Mouse (Mus musculus) kidney, postnatal 0 days (tissue): Measurements from ENCODE around the gene R3hcc1l. TPM values are rescaled to one million over a fixed set of nuclear protein-coding genes. Genes with fewer than 3 reads are reported as not detected.

Source experiments
- ATAC-seq: fragments of 200-750 bp; cut with Nextera tagmentation; replicated peaks from 2 replicates; pipeline ENCODE4 v1.8.0; 2017; ENCODE audit warnings: low read depth, moderate number of reproducible peaks, moderate TSS enrichment, moderate library complexity; ENCODE audit not compliant: low FRiP score
- DNase-seq: peaks from one replicate; pipeline ENCODE4 v3.0.0-alpha.2; 2016; ENCODE audit warnings: low spot score
- H3K27ac ChIP-seq: fragments of 300-500 bp; sonication (generic); 2 replicates; pipeline ENCODE4 v1.5.1; 2014; ENCODE audit warnings: mild to moderate bottlenecking
- H3K27me3 ChIP-seq: fragments of 300-500 bp; sonication (generic); 2 replicates; pipeline ENCODE4 v1.6.1; 2014; ENCODE audit warnings: low read length, mixed read lengths; ENCODE audit not compliant: insufficient read depth
- H3K36me3 ChIP-seq: fragments of 300-500 bp; sonication (generic); 2 replicates; pipeline ENCODE4 v1.6.1; 2014; ENCODE audit warnings: low read length, mixed read lengths; ENCODE audit not compliant: insufficient read depth
- H3K4me1 ChIP-seq: fragments of 300-500 bp; sonication (generic); replicated peaks from 2 replicates; pipeline ENCODE4 v1.6.1; 2014; ENCODE audit warnings: antibody characterized with exemption, low read length, mixed read lengths; ENCODE audit not compliant: insufficient read depth
- H3K4me2 ChIP-seq: fragments of 300-500 bp; sonication (generic); 2 replicates; pipeline ENCODE4 v1.6.1; 2014; ENCODE audit warnings: mild to moderate bottlenecking, low read length, moderate library complexity, mixed read lengths
- H3K4me3 ChIP-seq: fragments of 300-500 bp; sonication (generic); replicated peaks from 2 replicates; pipeline ENCODE4 v1.5.1; 2014; ENCODE audit warnings: low read depth, low read length
- H3K9ac ChIP-seq: fragments of 300-500 bp; sonication (generic); 2 replicates; pipeline ENCODE4 v1.6.1; 2014; ENCODE audit warnings: low read depth, low read length
- H3K9me3 ChIP-seq: fragments of 300-500 bp; sonication (generic); replicated peaks from 2 replicates; pipeline ENCODE4 v1.6.1; 2016; ENCODE audit warnings: low read length, inconsistent platforms, mixed read lengths
- CTCF ChIP-seq: IDR thresholded peaks from 2 replicates; pipeline ENCODE4 v1.5.1; 2016; ENCODE audit warnings: antibody characterized with exemption, low read depth, mild to moderate bottlenecking, moderate library complexity
- WGBS: fragments of 180-500 bp; shearing (Covaris S2); extraction: QIAGEN DNeasy Blood & Tissue Kit; methylation state at CpG from one replicate; pipeline ENCODE4 v1.1.7; 2014; 5-methylcytosine and 5-hydroxymethylcytosine counted together
- polyA plus RNA-seq: library from polyadenylated mRNA; unstranded; fragments of >200 nt; fragmentation: Nextera tagmentation; extraction: Ambion mirVana; gene quantifications from 2 replicates; pipeline ENCODE4 v1.2.1, GENCODE M21; 2015

R3hcc1l gene
- polyA plus RNA-seq, 1 experiment from 2014 or later = 20.1 TPM

DNA sequence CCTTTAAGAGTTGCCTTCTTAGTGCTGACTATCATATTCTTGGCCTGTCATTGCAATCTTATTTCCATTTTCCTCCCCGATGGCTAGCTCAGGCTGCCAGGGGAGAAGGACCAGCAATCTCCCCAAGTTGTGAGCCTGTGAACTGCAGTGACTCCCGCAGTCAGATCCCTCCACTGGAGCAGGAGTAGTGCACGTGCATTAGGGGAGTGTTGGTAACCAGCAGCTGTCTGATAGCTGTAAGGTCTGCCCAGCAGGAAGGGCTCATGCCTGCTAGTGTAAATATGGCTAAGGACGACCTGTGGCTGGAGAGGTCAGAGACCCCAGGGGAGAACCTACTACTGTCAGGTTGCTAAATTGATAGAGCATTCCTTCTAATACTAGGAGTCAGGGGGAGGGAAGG, 62.1 kb downstream of the R3hcc1l start:
- Histone ChIP-seq H3K9me3 (no peaks in the 10 kb centered on the region), H3K4me2 (no peak overlapping the region), H3K4me3 (no peak overlapping the region), H3K4me1 (no peaks in the 10 kb centered on the region), H3K27me3 (no peaks in the 10 kb centered on the region), H3K27ac (no peak overlapping the region), H3K9ac (no peak overlapping the region), H3K36me3 (0 out of 2 replicates have a peak, but pooled peaks cover 17% of the 10 kb centered on the region)
- ATAC-seq (no peak), DNase-seq (no peak)
- 41% methylated on average over 4 of the region's 4 CpGs for whole genome bisulfite sequencing
- no peak for TF ChIP-seq CTCF

DNA sequence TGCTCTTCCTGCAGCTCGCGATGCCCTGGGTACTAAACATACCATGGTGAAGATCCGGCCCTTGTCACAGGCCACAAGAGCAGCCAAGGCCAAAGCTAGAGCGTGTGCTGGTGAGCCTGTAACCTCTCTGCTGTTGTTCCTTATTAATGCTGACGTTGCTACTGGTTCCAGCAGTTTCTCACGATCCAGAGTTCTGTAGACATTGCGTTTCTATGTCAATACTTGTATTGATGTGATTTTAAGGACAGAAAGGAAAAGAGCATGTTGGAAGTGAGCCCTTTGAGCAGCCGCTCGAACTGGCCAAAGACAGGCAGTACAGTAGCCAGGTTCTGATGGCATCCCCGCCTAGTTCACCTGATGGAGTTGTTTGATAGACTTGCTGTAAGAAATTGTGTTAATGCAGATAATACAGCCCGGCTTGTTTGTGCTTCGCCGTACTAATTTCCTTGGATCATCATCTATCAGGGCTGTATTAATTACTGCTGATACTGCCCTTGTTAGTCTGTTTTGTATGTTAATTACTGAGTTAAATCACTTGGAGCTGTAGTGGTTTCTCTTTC, 64.3 kb downstream of the R3hcc1l start:
- Histone ChIP-seq H3K4me3 (no peak overlapping the region), H3K27me3 (no peaks in the 10 kb centered on the region), H3K4me2 (no peak overlapping the region), H3K36me3 (0 out of 2 replicates have a peak, but pooled peaks cover 17% of the 10 kb centered on the region), H3K4me1 (no peaks in the 10 kb centered on the region), H3K9me3 (no peaks in the 10 kb centered on the region), H3K27ac (no peak overlapping the region), H3K9ac (no peak overlapping the region)
- no peak for TF ChIP-seq CTCF
- ATAC-seq = no peak
- 95% methylated on average over 13 of the region's 13 CpGs for WGBS
- no peak for DNase-seq

DNA sequence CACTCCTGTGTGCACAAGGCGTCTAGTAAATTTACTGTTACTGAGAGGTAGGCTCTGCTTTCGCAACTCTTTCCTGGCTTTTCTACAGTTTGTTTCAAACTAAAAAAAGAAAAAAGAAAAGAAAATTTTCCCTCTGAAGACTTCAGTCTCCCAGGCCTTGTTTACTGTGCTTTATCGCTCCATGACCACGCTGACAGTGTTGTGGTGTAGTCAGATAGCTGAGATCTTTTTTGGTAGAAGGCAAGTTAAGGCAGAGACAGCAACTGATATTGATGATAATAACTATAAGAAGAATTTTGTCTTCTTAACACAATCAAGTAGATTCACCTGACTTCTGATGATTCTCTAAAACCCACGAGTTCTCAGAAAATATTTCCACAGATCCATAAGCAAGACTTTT, 65.1 kb downstream of the R3hcc1l start:
- Histone ChIP-seq H3K9me3 (no peaks in the 10 kb centered on the region), H3K27me3 (no peaks in the 10 kb centered on the region), H3K9ac (no peak overlapping the region), H3K4me3 (no peak overlapping the region), H3K36me3 (0 out of 2 replicates have a peak, but pooled peaks cover 17% of the 10 kb centered on the region), H3K27ac (no peak overlapping the region), H3K4me1 (no peaks in the 10 kb centered on the region), H3K4me2 (no peak overlapping the region)
- no peak for TF ChIP-seq CTCF
- WGBS = 95% methylated on average over 5 of the region's 5 CpGs
- ATAC-seq = no peak
- no peak for DNase-seq

DNA sequence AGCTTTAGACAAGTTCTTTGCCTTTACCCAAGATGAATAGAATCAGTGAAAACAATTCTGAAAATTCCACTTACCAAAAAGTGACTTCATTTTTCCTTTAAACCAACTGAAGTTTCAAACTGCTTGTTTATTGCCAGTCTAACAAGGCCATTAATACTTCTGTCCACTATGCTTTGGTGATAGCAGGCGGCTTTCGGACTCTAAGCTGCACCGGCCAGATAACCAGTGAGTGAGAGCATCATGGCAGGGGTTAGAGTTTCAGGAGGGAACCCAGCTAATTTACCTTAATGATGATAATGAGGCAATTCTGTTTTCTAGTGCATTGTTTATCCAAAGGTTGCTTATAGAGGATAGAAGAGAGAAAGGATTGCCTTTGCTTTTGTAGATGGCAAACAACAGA, 65.6 kb downstream of the R3hcc1l start:
- no peak overlapping the region for H3K4me2 ChIP-seq
- H3K9me3 ChIP-seq = no peaks in the 10 kb centered on the region
- DNase-seq (no peak), ATAC-seq (no peak)
- 0 out of 2 replicates have a peak, but pooled peaks cover 17% of the 10 kb centered on the region for H3K36me3 ChIP-seq
- 88% methylated on average over 3 of the region's 3 CpGs for WGBS
- H3K27ac ChIP-seq = no peak overlapping the region
- no peak overlapping the region for H3K9ac ChIP-seq
- no peaks in the 10 kb centered on the region for H3K27me3 ChIP-seq
- no peak overlapping the region for H3K4me3 ChIP-seq
- H3K4me1 ChIP-seq = no peaks in the 10 kb centered on the region
- TF ChIP-seq CTCF = no peak

DNA sequence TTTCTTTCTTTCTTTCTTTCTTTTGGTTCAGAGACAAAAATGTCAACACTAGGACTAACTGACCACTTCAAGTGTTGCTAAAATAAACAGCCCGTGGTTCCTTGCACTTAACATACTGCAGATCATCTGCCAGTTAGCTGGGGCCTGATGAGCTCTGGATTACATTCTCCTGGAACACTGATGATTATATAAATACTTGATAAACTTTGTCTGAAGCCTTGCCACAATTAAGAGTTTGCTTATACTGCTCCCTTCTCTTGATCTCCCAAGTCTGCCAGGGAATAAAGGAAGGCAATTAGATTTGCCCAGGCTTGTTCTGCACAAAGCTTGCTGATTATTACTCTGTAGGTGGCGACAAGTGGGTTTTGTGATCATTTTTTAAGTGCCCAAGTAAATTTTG, 69.1 kb downstream of the R3hcc1l start:
- no peak overlapping the region for H3K27ac ChIP-seq
- DNase-seq = no peak
- WGBS = 75% methylated on average over 2 of the region's 2 CpGs

DNA sequence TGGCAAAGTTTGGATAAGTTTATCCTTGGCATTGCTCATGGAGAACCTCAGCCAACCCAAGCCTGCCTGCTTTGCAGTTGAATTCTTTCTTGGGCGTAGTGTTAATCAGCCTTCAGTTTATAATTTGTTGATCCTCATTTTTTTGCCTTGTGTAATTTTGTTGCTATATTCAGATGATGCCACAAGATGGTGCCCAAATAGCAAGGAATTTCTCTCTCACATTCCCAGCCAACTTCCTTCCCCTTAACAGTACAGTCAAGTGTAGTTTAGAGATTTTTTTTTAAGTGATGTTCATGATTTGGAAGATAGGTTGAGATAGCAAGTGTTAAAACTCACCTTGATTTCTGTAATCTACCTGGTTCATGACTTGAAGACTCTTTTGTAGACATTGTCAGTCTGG, 70.7 kb downstream of the R3hcc1l start:
- H3K27me3 ChIP-seq = no peaks in the 10 kb centered on the region
- peak; percentile 69 for DNase-seq
- no peaks in the 10 kb centered on the region for H3K9me3 ChIP-seq
- 59% methylated on average over 1 of the region's 1 CpGs for WGBS
- no peak overlapping the region for H3K27ac ChIP-seq
- peaks cover 17% of the 10 kb centered on the region for H3K36me3 ChIP-seq
- H3K4me1 ChIP-seq = no peaks in the 10 kb centered on the region
- no peak overlapping the region for H3K9ac ChIP-seq
- ATAC-seq = no peak
- no peak overlapping the region for H3K4me3 ChIP-seq
- TF ChIP-seq CTCF = peak; percentile 71
- H3K4me2 ChIP-seq = no peak overlapping the region

More for the DNA sequence above, 69.1 kb downstream of the R3hcc1l start:
- Histone ChIP-seq H3K36me3 (peaks cover 28% of the 10 kb centered on the region), H3K27me3 (no peaks in the 10 kb centered on the region), H3K4me2 (no peak overlapping the region), H3K4me1 (no peaks in the 10 kb centered on the region), H3K9me3 (no peaks in the 10 kb centered on the region), H3K4me3 (no peak overlapping the region), H3K9ac (no peak overlapping the region)
- TF ChIP-seq CTCF = no peak
- ATAC-seq = no peak

DNA sequence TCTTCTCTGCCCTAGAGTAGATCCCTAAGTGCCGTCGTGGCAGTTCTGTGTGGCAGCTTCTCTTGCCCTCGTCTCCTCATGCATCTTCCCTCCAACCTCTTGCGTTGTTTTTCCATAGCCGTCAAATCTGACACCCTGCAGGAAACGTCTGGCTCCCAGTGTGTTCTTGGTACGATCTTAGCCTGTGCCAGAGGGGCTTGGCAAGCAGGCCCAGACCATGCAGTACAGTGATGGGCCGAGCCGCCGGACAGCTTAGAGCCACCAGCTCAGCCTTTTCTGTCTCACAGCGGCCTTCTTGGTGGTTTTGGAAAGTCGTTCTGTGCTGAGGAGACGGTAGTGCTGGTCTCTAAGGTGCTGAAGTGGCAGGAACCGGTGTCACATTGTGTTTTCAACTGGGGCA, 73.0 kb downstream of the R3hcc1l start:
- Histone ChIP-seq H3K4me3 (no peak overlapping the region), H3K9me3 (no peaks in the 10 kb centered on the region), H3K27ac (no peak overlapping the region), H3K4me2 (no peak overlapping the region), H3K36me3 (peaks cover 20% of the 10 kb centered on the region), H3K9ac (no peak overlapping the region), H3K27me3 (no peaks in the 10 kb centered on the region), H3K4me1 (no peaks in the 10 kb centered on the region)
- WGBS = 66% methylated on average over 14 of the region's 14 CpGs
- TF ChIP-seq CTCF = no peak
- ATAC-seq = no peak
- no peak for DNase-seq
